Mouse (Mus musculus): ENCODE measurements around the gene Gnao1. TPM values are rescaled to one million over a fixed set of nuclear protein-coding genes. Genes with fewer than 3 reads are reported as not detected.

Gene Gnao1
- polyA plus RNA-seq, 1 experiment, result not detected

DNA sequence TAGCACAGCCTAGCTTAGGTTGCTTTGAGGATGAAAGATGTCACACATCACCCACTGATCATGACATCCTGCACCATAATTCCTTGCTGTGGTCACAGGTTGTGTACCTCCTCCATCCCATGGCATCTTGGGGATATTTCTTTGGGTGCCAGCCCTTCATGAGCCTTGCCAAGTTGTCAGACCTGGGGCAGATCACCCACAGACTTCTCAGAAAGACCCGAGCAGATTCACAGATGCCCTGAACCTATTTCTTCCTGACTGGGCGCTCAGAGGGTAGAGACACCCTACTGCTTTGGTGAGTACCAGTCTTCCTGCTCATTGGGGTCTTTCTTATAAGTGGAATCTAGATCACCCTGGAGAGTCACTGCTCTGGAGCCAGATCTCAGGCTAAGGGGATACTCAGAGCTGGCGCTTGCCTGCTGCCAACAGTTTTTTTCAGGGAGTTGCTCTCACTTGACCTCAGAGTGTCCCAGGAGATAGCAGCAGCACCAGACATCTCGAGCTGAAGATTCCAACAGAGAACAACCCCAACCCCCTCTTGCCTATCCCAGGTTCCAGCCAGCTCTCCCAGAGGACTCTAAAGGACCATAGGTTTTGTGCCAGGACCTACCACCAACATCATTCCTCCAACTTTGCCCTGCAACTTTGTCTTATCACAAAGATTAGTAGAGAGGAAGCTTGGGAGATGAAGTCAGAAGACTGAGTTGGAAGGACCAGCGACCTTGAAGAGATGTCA lies 58.9 kb downstream of the Gnao1 start:
- no peak for TF ChIP-seq GATA1 (IDR thresholded peaks at IDR 0.05; ENCODE audit: low read length)

DNA sequence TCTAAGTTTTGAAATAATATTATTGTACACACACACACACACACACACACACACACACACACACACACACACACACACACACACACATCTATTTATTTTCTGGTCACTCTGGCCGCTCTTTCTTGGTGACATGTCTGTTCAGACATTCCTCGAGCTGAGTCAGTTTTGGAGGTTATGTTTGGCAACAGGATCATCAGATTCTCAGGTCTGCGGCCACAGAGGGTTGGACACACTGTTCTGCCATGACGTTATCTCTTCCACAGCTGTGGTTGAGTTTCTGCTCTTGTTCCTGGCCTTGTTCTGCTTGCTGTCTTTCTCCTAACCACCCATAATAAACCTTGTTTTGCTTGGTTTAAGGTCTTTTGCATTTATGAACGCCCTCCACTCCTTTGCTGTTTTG lies 61.5 kb downstream of the Gnao1 start:
- TF ChIP-seq GATA1 (IDR thresholded peaks at IDR 0.05; ENCODE audit: low read length), result no peak

DNA sequence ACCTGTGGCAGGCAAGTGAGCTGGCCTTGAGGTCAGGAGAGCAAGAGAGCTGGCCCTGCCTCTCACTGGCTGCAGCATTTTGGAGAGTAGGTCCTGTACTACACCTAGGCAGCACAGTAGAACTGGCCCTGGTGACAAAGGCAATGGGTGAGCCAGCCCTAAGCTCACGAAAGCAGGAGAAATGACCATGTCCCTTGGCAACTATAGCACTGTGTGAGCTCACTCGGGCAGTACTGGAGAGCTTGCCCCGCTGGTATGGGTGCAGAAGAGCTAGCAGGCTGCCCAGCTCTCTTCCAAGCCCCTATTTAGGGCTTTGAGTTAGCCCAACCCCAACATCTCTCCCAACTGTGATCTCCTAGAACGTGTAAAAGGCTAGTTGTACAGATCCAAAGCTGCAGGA lies 68.6 kb downstream of the Gnao1 start:
- TF ChIP-seq GATA1 (IDR thresholded peaks at IDR 0.05; ENCODE audit: low read length), result no peak

DNA sequence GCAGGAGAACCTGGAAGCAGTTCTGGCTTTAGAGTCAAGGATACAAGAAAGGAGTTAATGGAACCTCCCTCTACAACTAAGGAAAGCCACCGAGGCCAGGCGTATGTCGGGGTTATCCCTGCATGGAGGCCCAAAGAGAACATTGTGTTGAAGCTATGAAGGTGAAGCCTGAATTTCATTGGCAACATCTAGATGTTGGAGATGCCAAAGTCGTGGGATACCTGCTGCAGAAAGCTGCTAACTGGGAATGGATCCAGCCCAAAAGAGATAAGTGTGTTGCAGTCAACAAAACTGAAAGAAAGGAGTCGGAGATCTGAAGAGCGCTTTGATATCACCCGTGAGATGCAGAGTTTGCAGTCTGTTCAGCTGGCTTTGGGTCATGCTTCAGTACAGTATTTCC lies 70.2 kb downstream of the Gnao1 start:
- no peak for TF ChIP-seq GATA1 (IDR thresholded peaks at IDR 0.05; ENCODE audit: low read length)

DNA sequence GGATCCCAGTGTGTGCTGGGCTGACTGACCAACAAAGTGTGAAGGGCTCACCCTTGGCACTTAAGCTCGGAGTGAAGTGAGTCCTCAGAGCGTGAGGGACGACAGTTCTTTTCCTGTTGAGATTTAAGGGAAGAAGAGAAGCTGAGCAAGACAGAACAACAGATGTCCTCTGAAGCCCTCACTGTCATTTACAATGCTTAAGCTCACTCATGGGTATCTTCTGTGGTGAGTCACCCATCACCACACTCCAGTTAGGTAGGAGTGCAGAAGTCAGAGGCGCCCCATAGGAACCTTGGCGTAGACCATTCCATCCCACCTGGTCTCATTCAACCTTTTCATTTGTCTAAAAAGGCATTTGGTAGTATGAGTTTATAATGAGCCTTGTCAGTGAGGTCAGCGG lies 71.6 kb downstream of the Gnao1 start:
- no peak for TF ChIP-seq GATA1 (IDR thresholded peaks at IDR 0.05; ENCODE audit: low read length)

DNA sequence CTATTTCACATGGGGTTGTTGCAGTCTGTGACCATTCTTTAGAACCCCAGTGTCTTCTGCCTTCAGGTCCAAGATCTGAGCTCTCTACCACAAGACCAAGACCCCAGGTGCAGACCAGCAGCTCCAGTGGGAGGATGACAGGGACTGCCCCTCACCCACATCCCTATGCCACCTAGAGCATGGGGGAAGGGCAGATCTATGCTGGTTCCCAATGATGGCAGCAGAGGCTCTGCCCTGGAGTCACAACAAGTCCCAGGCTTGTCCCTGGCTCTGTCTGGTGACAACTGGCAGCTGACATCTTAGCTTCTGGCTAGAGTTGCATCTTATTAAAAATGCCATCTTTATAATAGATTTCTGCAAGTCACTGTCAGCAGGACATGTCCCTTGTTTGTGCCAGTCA lies 73.5 kb downstream of the Gnao1 start:
- no peak for TF ChIP-seq GATA1 (IDR thresholded peaks at IDR 0.05; ENCODE audit: low read length)

DNA sequence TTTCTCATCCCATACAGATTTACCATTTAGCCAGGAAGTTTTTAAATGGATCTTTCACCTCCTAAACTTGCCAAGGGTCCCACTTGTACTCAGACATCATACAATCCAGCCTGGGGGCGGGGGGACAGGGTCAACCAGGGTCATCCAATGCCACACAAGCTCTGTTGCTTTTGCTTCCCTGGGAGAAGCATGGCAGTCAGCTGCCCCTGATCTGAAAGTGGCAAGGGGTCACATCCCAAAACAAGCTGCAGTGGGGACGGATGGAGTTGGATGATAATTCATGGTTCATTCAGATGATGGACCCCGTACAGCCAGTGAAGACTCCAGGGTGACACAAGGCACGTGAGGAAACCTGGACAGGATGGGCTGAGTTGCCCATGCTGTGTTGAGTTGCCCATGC lies 74.0 kb downstream of the Gnao1 start:
- no peak for TF ChIP-seq GATA1 (IDR thresholded peaks at IDR 0.05; ENCODE audit: low read length)

DNA sequence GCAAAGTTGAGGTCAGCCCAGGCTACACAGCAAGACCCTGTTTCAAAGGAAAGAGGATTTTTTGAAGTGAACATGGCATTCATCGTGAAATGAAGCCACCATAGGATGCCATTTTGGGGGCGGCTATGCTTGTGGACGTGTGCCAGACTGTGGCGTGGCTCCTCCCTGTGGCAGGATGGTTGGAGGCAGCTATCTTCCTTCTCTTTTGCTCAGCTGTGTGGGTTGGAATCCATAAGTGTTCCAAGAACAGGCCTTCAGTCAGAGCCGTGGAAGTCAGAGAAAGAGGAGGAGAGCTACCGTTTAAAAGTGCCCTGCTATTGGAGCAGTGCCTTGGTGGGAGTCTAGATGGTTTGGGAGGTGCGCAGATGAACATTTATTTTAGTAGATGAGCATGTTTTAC lies 74.5 kb downstream of the Gnao1 start:
- TF ChIP-seq GATA1 (IDR thresholded peaks at IDR 0.05; ENCODE audit: low read length), result no peak

DNA sequence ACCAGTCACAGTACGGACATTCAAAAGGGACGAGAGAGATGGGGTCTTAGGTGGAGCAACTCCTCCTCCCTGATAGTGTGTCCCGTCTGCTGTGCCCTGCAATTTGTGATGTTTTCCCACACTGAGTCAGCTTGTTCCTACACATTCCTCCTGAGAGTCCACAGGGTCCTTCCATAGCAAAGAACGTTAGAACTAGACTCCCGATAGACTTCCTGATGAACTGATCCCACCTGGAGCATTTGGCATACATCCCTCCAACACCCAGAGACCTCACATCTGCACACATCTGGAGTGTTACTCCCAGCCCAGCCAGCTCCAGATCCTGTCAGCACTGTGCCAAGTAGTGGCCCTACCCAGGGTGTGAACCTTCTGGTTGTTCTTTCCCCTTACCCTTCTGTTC lies 76.4 kb downstream of the Gnao1 start:
- TF ChIP-seq GATA1 (IDR thresholded peaks at IDR 0.05; ENCODE audit: low read length), result no peak

DNA sequence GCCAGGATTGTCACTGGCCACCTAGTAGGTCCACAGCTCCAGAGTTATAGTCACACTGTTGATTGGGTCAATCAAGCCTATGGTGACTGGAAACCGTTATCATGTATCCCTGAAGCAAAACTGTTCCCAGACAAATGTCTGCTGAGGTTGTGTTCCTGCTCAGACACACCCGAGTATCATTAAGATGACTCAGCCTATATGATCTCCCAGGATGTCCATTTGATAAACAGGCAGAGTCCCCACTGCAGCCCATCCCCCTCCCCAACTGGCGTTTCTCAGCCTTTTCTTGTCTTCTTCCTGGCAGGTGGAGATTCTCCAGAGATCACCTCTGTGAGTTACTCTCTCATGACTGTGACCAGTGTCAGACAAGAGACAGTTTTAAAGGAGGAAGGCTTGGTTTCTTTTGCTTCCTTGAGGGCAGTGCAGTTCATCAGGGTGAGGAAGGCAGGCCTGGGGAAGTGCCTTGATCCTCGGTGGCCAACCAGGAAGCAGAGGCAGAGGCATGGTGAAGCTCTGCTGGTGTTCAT lies 78.4 kb downstream of the Gnao1 start:
- TF ChIP-seq GATA1 (IDR thresholded peaks at IDR 0.05; ENCODE audit: low read length), result no peak

DNA sequence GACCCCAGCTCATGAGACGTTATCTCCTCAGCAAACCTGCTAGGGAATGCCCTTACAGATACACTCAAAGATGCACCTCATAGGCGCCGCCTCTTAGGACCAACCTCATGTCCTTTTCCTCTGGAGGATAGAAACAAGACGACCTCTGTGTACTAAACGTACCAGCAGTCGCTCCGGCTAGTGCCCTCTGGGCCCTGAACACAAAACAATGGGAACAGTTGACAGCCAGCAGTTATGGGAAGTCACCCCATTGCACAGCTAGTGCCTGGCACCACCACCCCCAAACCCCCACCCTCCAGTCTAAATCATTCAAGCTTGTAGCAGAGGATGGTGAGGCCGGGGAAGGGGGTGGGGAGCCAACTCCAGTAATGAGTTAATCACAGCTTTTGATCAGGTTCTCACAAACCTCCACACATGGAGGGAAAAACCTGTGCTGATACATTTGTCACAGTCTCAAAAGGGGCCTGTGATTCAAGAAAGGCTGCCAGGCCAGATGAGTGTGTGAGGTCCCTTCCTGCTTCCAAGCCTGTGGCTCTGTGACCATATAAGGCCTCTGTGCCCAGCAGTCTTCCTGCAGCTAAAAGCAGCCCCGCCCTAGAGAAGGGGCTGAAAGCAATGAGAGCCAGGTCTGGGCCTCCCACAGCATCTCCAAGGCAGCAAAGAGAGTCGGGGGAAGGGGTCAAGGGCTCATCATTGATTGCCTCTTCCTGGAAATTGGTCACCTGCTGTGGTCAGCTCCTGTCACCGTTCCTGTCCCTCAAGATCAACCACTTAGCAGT lies 79.1 kb downstream of the Gnao1 start:
- no peak for TF ChIP-seq GATA1 (IDR thresholded peaks at IDR 0.05; ENCODE audit: low read length)

DNA sequence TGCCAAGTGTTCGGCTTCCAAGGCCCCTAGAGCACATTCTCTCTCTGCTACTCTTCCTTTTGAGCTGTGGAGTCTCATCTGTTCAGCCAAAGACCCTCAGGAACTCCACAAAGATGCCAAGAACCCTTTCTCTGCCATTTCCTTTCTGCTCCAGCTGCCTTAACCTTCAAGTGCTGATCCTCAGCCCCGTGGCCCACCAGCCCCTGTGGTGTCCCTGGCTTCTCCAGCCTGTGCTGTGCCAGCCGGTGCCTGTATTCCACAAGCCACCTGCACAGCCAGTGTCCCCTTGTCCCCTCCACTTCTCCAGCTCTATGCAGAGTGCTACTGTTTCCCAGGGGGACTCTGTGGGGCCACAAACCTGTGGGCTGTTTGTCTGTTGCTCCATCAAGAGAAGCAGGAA lies 83.8 kb downstream of the Gnao1 start:
- no peak for TF ChIP-seq GATA1 (IDR thresholded peaks at IDR 0.05; ENCODE audit: low read length)

DNA sequence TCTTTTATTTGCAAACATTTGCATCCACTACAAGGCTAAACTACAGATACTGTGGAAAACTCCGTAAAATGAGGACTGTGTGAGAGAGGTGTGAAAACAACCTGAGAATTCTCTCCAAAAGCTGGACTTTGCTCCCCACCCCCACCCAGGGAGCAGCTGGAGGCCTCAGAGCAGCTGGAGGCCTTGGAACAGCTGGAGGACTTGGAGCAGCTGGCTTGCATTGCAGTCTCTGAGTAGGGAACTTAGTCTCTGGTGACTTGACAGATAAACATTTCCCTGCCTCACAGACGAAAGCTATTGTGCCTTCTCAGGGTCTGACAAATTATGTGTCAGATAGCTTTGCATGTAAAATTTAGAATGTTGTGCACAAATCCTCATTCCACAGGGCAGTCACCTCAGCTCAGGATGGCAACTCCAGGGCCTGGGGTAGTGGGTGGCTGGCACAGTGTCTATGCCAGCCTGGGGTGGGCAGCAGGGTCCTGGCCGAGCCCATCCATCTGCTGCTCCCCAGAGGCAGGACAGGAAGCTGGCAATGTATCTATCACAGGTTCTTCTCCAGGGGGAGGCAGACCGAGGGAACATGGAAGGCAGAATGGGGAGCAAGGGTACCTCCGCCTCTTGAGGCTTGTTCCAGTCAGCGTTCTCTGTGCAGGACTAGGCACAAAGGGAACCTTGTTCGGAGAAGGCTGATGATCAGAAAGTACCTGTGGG lies 87.2 kb downstream of the Gnao1 start:
- TF ChIP-seq GATA1 (IDR thresholded peaks at IDR 0.05; ENCODE audit: low read length), result no peak

DNA sequence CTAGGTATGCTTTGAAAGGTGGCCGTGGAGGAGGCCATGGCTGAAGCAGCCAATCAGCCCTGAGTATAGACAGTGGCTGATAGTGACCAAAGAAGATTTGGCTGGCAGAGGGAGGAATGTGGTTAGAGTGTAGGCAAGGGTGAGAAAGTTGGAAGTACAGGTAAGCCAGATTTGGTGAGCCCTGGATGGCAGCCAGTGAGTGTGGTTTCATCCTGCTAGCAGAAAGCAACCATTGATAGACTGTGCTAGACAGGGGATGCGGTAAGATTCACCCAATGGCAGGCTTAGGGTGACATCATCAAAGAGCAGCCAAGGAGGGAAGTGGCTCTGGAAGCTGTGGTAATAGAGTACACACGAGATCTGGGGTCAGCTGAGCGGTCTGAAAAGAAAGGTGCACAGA lies 88.8 kb downstream of the Gnao1 start:
- TF ChIP-seq GATA1 (IDR thresholded peaks at IDR 0.05; ENCODE audit: low read length), result no peak

DNA sequence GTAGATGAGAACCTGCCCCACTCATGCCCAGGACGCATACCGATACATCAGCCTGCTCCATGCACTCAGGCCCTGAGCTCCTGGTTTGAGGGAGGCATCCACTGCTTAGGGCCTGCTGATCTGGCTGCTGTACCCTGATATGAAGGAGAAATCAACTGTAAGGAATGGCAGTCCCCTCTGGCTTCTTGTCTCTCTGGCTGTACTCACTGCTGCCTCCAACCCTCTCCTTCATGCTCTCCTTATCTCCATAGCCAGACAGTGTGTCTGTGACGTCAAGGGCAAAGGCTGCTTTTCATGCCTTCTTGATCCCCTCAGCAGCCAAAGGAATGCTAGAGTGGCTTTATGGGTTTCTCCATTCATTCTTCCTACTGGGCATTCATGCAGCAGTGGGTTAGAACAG lies 92.3 kb downstream of the Gnao1 start:
- TF ChIP-seq GATA1 (IDR thresholded peaks at IDR 0.05; ENCODE audit: low read length), result no peak

DNA sequence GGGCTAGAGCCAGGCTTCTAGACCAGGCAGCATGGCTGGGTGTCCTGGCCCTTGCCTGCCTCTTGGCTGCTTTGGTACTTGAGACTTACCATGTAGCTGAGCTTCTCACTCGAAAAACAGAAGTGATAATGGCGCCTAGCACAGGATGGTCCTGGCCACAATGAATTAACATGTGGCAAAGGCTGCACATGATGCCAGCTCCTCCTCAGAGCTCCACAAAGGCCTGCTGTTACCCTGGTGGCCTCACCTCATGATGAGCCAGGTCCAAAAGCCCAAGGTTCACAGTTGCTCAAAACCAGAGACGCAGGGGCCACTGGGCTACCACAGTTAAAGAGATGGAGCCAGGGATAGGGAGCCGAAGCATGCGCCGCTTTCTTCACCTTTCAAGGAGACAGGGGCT lies 97.2 kb downstream of the Gnao1 start:
- TF ChIP-seq GATA1 (IDR thresholded peaks at IDR 0.05; ENCODE audit: low read length), result no peak

Data from G1E-ER4 (cell line).